Mouse (Mus musculus) CH12.LX (cell line): ENCODE results near the gene Tsen54.

Experiments used
- CHD1 ChIP-seq: IDR thresholded peaks from 2 replicates; pipeline ENCODE4 v1.6.1; 2012; ENCODE audit warnings: low read depth, low read length, improper control_type of control experiment, inconsistent platforms
- CTCF ChIP-seq, 2 experiments: IDR thresholded peaks in 1 of 2; conservative IDR thresholded peaks in 1 of 2; 2 replicates each; pipeline ENCODE4 v1.5.1; 2011 to 2012; ENCODE audit warnings: low read depth in 2 of 2, low read length in 2 of 2, improper control_type of control experiment in 1 of 2, inconsistent platforms in 1 of 2, mild to moderate bottlenecking in 1 of 2, moderate library complexity in 1 of 2
- E2F4 ChIP-seq: IDR thresholded peaks from 2 replicates; pipeline ENCODE4 v1.6.1; 2011; ENCODE audit warnings: low read depth, low read length, improper control_type of control experiment; ENCODE audit not compliant: insufficient replicate concordance
- HCFC1 ChIP-seq: IDR thresholded peaks from 2 replicates; pipeline ENCODE4 v1.6.1; 2012; ENCODE audit warnings: low read depth, mild to moderate bottlenecking, inconsistent platforms, low read length, improper control_type of control experiment
- KAT2A ChIP-seq: IDR thresholded peaks from 2 replicates; pipeline ENCODE4 v1.6.1; 2012; ENCODE audit warnings: low read length, improper control_type of control experiment, inconsistent platforms; ENCODE audit not compliant: insufficient replicate concordance
- MAFK ChIP-seq: IDR thresholded peaks from 2 replicates; pipeline ENCODE4 v1.6.1; 2011; ENCODE audit warnings: low read length, improper control_type of control experiment; ENCODE audit not compliant: insufficient replicate concordance
- MXI1 ChIP-seq: IDR thresholded peaks from 2 replicates; pipeline ENCODE4 v1.6.1; 2011; ENCODE audit warnings: mild to moderate bottlenecking, low read depth, low read length, improper control_type of control experiment
- POLR2A ChIP-seq: IDR thresholded peaks from 2 replicates; pipeline ENCODE4 v1.6.1; 2011; ENCODE audit warnings: low read depth, mild to moderate bottlenecking, improper control_type of control experiment, low read length
- TBP ChIP-seq: conservative IDR thresholded peaks from 2 replicates; pipeline ENCODE4 v1.6.1; 2011; ENCODE audit warnings: low read depth, low read length, improper control_type of control experiment
- TCF12 ChIP-seq: IDR thresholded peaks from 2 replicates; pipeline ENCODE4 v1.6.1; 2014; ENCODE audit warnings: low read depth, mild to moderate bottlenecking, inconsistent platforms, low read length, improper control_type of control experiment
- ZKSCAN1 ChIP-seq: IDR thresholded peaks from 2 replicates; pipeline ENCODE4 v1.6.1; 2012; ENCODE audit warnings: low read depth, inconsistent platforms, low read length, improper control_type of control experiment, borderline replicate concordance

GRCm38 (mm10) chr11:115863895-115864294 is 49.4 kb downstream of the Tsen54 start:
- TF ChIP-seq CTCF (conservative IDR thresholded peaks at IDR 0.05 in 1 of 2, IDR thresholded peaks at IDR 0.05 in 1 of 2; ENCODE audit: low read depth in 2 of 2, low read length in 2 of 2) (peak; percentile 17 to 46; a peak in 2 of 4 replicates), MXI1 (no peak), KAT2A (no peak), POLR2A (no peak), ZKSCAN1 (no peak), TBP (no peak), TCF12 (no peak), CHD1 (no peak), HCFC1 (no peak), E2F4 (no peak), MAFK (no peak)
